ENCODE assay signal across 16 mouse cellular contexts in genomic region chr6:145912232-145912631, GRCm38 (mm10).
"Had no signal": no experiment of that assay in that cellular context is flagged by ENCODE, and none has a peak within 500 bp of the region (broad histone marks: within the 10 kb centered on the region; RNA-seq: fewer than 3 reads in every experiment).

No protein-coding gene starts in this region.

- H3K4me2 ChIP-seq: neural tube, embryonic 13.5 days; neural tube, embryonic 15.5 days; stomach, embryonic 15.5 days had no signal

- H3K9ac ChIP-seq: neural tube, embryonic 13.5 days; neural tube, embryonic 15.5 days; stomach, embryonic 15.5 days had no signal

- DNase-seq: retina, postnatal 1 day; right cerebral cortex, adult 18-20 months; right cerebral cortex, postnatal 14 days; right cerebral cortex, postnatal 25 days; right cerebral cortex, postnatal 4 days; spleen, adult 18-20 months; thymus, adult 18-20 months; thymus, adult 2 months; thymus, postnatal 14 days; thymus, postnatal 25 days; thymus, postnatal 36 days; thymus, postnatal 4 days had no signal

- H3K36me3 ChIP-seq: neural tube, embryonic 13.5 days; neural tube, embryonic 15.5 days; stomach, embryonic 15.5 days had no signal

- H3K27me3 ChIP-seq: neural tube, embryonic 13.5 days; neural tube, embryonic 15.5 days; stomach, embryonic 15.5 days had no signal

- H3K4me3 ChIP-seq: neural tube, embryonic 13.5 days; neural tube, embryonic 15.5 days; stomach, embryonic 15.5 days had no signal

- H3K4me1 ChIP-seq: neural tube, embryonic 13.5 days; stomach, embryonic 15.5 days had no signal

- H3K9me3 ChIP-seq: neural tube, embryonic 13.5 days; neural tube, embryonic 15.5 days; stomach, embryonic 15.5 days had no signal

- H3K27ac ChIP-seq: neural tube, embryonic 13.5 days; neural tube, embryonic 15.5 days; stomach, embryonic 15.5 days; stomach, postnatal 0 days had no signal
